Mouse (Mus musculus) layer of hippocampus, postnatal 14 days (tissue): ENCODE measurements around the gene Zfp948. TPM values are rescaled to one million over a fixed set of nuclear protein-coding genes. Genes with fewer than 3 reads are reported as not detected.

Experiments
- DNase-seq, 2 experiments: peaks; one replicate each; pipeline ENCODE4 v3.0.0; 2021 to 2022; ENCODE audit warnings: low spot score in 2 of 2, mixed read lengths in 1 of 2
- long read RNA-seq, 2 experiments: library from polyadenylated mRNA; stranded (forward); transcript quantifications; one replicate each; pipeline ENCODE4 v2.0.0; 2021
- total RNA-seq, 2 experiments: library from RNA; stranded (reverse); gene quantifications; 2 replicates each; pipeline ENCODE4 v1.2.3; 2021

The Zfp948 gene
- total RNA-seq: 10 to 100 TPM; 12.9 to 13.4 TPM
- long read RNA-seq, experiment 1, transcript Zfp948-201 (6 exons, 2,652 nt): major isoform, 5 of 8 reads
- long read RNA-seq, experiment 1, partial matches to known transcripts: 0 of 8 reads
- long read RNA-seq, experiment 1, other reads (novel, unspliced or antisense): 3 of 8 reads
- long read RNA-seq, experiment 2, transcript Zfp948-201 (6 exons, 2,652 nt): major isoform, 8 of 15 reads
- long read RNA-seq, experiment 2, partial matches to known transcripts: 1 of 15 reads
- long read RNA-seq, experiment 2, other reads (novel, unspliced or antisense): 6 of 15 reads

DNA sequence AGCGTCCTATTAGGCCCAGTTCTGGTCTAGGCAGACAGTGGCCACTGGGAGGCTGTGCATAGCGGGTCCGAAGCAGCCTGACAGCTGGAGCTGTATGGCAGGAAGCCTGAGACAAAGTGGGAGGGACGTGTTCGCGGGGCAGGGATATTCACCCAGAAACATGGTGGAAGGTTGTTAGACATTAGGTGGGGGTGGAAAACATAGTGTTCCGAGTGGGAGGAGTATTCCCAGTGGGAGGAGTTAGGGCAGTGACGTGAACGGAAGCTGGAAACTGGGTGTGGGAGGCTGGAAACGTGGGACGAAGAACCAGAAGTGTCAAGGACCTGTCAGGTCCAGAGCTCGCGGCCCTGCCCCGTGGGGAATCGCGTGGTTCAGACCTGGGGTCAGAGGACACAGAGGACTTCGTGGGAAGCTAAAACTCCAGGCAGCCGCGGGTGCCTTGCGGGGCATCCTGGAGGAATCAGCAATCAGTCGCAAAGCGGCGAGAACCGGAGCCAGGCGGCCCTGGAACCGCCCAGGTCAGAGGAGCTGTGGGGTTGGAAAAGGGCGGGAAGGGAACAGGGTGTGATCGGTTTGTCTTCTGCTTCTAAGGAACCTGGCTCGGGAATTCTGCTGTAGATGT is at the start of gene Zfp948:
Gene Zfp948 (plus strand): TSS at position 281 of the 622 bp plus-strand sequence.
- DNase-seq: peak; percentile 70 to 87

DNA sequence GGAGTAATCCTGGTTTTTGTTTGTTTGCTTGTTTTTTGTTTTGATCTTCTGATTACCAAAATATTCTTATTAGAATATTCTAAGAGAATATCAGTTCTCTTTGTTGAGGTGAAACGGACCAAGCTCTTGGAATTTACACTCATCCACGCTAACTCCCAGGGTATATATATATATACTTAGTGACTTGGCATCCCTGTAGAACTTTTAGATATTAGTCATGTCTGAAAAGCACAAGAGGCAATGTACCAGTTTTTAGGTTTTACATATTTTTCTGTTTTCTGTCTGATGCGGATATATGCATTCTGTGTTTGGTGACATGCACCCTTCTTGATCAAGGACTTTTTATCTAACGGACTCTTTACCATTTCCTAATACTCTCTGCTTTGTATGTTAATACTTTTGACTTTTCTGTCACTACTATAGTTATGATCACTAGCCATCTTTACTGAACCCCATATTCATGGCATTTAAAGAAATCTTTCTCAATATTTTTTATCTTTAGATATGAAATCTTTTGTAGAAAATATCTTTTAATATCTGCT is 49.6 kb upstream of the Zfp948 start:
- no peak for DNase-seq

DNA sequence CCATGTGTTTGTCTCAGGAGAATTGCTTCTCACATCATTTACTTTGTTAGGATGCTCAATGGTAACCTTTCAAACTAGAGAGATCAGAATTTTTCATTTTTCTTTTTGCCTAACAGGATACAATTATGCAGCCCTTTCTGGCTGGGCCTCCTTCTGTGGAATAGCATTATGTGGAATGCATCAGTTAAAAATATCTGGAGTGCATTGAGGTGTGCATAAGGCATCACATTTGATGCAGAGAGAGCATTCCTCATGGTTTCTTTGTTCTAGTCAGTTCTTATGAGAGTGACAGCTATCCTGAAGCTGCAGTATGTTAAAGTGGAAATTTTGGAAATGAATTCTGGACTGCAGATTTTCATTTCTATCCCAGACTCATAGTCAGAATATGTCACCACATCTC is 40.5 kb upstream of the Zfp948 start:
- no peak for DNase-seq

DNA sequence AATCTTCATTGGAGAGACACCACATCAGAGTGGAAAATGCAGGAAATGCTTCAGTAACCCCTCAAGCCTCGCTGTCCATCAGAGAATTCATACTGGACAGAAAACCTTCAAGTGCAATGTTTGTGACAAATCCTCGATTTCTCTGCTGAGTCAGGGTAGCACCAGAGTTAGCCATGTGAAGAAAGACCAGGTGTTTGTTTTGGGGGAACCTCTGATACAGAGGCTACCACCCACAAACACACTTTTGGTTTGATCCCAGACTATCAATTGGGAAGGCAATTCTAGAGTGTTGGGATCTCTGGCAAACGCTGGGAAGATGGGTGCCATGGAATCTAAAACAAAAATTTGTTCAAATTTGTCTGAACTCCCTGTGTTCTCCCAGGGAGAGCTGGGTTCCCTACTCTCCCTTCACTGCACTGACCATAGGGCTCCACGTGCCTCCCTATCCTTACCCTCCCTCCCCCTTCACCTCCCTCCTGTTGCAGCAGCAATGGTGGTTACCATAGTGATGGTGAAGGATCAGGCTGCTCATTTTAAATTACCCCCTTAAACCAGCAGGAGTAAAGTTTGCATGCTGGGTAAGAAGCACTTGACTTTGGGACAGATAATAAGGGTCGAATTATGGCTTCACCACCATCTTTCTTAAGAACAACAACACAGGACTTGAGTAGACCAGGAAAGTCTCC is 36.0 kb upstream of the Zfp948 start:
- DNase-seq: no peak

DNA sequence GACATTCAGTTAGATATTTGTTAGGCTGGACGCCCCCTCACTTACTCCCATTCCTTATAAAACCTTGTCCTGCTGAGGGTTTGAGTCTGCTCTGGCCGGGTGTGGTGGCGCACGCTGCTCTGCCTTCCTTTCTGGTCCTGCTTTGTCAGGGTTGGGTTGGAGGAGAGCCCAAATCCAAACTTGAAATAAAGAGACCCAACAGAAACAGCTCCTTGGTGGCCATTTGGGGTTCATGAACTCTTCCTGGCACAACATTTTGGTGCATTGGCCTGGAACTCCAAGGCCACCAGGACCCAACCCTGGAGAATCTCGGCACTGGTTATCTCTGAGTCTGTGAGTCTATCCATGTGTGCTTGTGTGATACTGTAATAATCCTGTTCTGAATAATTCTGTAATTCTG is 35.2 kb upstream of the Zfp948 start:
- DNase-seq: no peak

DNA sequence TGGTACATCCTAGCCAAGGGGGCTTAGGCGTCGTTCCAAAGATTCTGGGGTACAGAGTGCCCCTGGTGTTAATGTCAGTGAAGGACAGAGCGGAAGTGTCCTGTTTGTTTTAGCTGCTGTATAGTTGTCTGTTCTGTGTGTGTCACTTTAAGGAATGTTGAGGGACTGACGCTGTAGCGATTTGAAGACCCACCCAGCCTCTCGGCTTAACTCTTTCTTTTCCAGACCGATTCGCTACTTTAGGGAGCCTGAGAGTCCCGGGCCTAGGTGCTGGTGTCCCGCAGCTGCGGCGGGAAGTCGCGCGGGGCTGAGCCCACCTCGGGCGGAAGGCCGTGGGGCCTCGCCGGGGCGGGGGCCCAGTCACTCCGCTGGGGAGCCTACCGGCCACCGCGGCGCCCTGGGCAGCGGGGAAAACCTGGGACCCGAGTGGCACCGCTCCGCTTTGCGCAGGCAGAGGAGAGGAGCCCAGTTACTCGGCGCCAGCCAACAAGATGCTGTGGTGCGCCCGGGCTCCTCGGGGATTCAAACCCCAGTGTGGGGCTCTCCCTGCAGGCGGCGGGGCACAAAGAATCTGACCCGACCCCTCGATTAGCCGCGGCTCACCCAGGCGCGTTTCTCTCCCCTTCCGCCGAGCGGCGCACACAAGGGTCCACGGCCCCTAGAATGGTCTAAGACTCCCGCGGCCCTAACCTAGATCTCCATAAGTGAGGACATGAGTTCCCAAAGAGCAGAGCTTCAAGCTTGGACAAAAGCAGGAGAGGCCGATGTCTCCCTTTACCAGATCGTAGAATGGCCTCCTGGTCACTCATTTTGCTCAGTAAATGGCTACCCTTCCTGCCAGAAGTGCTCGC is 34.5 kb upstream of the Zfp948 start:
- DNase-seq: peak; percentile 84

DNA sequence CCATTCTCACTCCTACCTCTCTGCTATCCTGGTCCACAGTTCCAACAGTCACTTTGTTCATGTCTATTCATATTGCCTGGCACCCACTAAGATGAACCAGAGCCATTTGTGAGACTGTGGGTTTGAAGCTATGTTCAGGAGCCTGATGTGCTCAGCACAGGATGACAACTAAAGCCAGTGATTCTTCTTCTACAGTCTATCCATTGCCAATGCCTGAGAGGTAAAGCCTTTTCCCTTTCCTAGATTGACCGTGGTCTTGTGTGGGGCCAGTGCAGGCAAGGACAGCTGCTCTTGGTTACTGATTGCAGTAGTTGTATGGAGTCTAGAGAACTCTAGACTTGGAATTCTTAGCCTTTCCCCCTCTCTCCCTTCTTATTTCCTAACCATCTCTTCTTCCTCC is 32.8 kb upstream of the Zfp948 start:
- DNase-seq: no peak

DNA sequence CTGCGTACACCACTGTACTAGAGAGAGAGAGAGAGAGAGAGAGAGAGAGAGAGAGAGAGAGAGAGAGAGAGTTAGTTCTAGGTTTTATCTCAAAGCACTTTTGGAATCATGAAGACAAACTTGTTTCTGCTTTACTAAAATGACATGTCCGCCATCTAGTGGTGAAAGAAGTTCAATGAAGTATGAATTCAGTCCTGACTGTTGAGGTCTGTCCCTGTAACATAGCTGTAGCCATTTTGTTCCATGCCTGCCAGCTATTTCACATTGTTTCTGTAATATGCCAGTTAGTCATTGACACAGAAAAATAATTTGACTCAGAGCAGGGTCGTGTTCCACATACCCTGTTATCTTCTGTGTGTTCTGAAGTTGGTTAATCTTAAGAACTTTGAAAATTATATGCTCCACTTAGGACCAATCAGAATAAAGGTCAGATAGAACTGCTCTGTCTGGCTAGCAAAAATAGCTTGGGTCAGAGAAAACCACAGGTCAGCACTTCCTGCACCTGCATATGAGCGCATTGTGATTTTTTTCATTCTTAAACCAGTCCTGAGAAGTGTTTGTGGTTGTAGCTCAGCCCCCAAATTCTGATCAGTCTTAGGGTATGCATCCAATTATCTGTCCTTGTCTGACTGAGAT is 32.2 kb upstream of the Zfp948 start:
- DNase-seq: peak in 1 of 2 experiments; percentile 89

DNA sequence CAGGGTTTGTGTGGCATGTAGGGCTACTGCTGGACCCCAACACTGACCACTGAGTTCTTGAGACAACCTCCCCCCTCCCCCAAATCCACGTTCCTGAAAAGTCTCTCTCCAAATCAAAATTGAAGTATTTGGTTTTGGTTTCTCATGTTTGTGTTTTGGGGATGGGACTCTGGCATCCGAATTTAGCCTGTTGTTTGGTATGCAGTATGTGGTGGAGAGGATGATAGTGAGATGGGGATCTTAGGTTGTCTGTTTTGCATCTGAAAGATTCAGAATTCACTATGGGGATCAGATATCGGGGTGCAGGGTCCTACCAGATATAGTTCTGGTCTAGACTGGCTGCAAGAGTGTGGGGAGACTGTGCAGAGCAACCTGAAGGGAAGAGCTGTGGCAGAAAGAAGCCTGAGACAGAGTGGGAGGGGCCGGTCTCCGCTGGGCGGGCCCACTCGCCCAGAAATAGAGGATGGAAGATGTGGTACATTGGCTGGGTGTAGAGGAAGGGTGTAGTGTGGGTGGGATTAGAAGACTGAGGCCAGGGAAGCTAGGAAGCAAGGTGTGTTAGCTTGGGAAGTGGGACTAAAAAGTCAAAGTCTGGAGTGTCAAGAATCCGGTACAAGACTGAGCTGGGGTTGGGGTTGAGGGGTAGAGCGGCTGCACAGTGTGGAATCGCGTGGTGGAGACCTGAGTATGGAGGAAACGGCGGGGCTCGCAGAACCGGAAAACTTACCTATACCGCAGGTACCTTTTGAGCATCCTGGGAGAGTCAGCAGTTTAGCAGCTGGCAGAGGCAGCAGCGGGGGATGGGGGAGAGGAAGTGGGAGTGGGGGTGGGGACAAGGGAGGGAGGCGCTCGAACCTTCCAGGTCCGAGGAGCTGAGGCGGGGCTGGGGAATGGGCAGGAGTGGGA is 31.5 kb upstream of the Zfp948 start, which contains the start of gene Zfp52:
Gene Zfp52 (plus strand): TSS at position 444 of the 906 bp plus-strand sequence.
- DNase-seq: peak; percentile 27 to 52

DNA sequence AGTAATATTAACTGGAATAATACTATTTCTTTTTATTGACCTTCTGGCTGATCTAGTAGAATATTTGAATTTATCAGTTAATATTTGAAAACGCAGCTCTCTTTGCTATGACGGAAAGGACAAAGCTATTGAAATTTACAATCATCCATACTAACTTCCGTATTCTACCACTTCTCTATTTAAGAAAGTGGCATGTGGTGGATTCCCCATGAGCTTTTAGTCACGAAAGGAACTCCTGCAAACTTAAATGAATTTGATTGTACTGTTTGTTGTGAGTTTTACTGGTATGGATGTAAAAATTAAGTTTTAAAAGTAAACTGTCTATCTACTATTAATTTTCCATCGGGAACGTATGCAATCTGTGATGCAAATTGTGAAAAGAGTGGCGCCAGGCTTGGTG is 30.7 kb upstream of the Zfp948 start:
- DNase-seq: no peak

DNA sequence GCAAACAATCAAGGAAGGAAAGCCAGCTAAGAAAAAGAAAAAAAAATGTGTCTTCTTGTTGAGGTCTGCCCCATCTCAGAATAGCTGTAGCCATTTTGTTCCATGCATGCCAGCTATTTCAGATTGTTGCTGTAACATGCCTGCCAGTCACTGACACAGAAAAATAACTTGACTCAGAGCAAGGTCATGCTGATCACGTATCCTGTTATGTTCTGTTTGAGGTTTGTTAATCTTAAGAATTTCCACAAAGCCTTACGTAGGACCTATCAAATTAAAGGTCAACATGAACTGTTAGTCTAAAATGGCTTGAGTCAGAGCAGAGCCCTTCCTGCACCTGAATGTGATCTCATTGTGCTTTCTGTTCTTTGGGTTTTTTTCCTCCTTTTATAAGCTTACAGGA is 30.1 kb upstream of the Zfp948 start:
- DNase-seq: no peak

DNA sequence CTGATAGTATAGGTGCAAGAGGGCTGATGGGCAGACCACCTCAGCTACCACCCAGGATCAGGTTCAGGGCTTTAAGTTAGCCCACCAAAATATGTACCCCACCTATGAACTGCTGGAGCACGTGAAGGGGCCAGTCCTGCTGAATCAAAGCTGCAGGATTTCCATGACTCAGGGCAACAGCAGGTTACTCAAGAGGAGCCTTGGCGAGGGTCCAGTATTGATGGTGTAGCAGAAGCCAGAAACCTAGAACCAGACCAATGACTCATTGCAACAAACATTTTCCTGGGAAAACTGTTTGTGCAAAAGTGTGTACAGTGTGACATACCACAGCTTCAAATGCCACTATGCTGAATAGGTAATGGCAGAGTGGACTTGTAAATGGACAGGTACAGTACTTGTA is 9.0 kb upstream of the Zfp948 start:
- DNase-seq: no peak

DNA sequence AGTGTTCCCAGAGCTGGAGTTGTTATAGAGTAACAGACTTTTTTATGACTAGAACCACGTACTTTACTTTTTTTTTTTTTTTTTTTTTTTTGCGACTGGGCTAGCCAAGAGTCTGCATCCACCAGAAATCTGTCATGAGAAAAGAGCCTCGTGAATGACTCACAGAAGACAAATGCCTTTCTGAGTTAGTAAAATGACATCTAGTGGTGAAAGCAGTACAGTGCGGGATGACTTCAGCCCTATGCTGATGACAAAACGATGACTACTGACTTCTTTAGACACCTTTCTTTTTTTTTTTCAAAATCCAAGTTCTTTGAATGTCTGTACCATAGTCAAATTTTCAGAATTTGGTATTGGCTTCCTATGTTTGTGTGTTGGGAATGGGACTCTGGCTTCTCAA is 588 bp upstream of the Zfp948 start:
- DNase-seq: peak; percentile 36 to 72

DNA sequence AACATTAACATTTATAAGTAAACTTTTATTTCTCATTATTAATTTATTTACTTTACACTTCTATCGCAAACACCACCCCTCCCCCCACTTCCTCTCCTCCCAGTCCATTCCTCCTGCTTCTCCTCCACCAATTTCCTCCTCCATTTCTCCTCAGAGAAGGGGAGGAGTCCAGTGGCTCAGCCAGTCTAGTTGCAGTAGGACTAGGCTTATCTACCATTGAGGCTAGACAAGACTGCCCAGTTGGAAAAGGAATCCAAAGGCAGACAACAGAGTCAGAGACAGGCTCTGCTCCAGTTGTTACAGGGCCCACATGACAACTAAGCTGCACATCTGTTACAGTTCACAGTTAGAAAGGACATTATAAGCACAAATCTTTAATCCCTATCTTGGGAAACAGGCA is 888 bp downstream of the Zfp948 start:
- no peak for DNase-seq

DNA sequence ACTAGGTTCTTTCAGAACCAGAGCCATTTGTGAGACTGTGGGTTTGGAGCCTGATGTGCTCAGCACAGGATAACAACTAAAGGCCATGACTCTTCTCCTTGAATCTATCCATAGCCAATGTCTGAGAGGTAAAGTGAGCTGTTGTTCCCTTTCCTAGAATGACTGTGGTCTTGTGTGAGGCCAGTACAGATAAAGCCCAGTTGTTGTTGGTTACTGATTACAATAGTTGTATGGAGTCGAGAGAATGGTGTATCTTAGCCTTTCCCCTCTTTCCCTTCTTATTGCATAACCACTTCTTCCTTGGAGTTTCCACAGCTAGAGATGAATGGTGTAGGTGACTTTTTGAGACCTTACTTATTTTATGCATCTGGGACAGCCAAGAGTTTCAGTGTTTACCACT is 12.3 kb downstream of the Zfp948 start:
- no peak for DNase-seq

DNA sequence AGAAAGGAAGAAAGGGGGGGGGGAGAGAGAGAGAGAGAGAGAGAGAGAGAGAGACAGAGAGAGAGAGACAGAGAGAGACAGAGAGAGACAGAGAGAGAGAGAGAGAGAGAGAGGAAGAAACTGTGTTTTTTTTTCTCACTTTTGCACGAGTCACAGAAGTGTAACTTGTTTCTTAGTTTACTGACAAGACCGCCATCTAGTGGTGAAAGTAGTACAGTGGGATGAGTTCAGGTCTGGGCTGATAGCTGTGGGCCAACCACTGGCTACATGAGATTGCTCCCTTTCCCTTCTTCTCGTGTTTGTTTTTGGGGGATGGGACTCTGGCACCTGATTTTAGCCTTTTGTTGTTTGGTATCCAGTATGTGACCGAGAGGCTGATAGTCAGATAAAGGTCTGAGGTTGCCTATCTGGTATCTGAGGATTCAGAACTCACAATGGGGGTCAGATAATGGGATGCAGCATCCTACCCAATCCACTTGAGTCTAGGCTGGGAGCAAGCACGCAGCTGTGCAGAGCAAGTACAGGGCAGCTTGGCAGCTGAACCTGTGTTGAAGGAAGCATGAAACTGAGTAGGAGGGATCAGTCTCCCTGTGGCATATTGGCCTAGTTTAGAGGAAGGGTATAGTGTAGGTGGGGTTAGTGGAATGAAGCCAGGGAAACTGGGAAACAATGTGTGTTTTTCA is 12.8 kb downstream of the Zfp948 start:
- peak in 1 of 2 experiments; percentile 52 for DNase-seq

DNA sequence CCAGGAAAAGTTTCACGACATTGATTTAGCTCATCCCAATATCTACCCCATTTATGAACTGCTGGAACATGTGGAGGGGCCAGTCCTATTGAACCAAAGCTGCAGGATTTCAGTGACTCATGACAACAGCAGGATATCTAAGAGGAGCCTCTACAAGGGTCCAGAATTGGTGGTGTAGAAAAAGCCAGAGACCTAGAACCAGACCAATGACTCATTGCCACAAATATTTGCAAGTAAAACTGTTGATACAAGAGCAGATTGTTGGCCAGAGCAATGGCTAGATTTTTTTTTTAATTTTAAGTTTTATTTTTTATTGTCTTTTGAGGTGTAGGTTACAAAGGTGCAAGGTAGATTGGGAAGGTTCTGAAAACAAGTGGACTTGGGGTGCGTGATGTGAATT is 18.7 kb downstream of the Zfp948 start:
- DNase-seq: no peak

DNA sequence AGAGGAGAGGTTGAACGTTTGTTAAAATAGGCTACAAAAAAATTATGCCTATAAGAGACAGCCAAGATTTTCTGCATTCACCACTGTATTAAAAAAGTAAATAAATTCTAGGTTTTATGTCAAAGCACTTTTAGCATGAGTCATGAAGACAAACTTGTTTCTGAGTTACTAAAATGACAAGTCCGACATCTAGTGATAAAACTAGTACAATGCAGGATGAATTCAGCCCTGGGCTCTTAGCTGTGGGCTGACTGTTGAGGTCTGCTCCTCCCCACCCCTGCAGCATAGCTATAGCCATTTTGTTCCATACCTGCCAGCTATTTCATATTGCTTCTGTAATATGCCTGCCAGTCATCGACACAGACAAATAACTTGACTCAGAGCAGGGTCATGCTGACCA is 49.5 kb downstream of the Zfp948 start:
- no peak for DNase-seq

DNA sequence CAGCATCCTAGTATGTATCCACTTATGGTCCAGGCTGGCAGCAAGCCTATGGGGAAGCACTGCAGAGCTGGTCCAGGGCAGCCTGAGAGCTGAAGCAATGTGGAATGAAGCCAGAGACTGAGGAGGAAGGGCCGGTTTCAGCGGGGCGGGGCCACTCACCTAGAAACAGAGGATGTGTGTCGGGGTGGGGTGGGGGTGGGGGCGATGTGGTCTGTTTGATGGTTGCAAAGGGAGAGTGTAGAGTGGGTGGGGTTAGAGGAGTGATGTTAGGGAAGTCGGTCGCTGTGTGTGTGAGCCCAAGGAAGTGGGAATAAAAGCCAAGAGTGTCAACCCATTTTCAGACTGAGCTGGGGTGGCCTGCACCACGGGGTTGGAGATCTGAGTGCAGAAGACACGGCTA is 50.5 kb downstream of the Zfp948 start:
- DNase-seq: no peak
